Mouse (Mus musculus): ENCODE data around the gene Nrn1l. TPM values are rescaled to one million over a fixed set of nuclear protein-coding genes. Genes with fewer than 3 reads are reported as not detected.

The Nrn1l gene
- polyA plus RNA-seq, 2 experiments = 0.22 TPM; not detected in 1

DNA sequence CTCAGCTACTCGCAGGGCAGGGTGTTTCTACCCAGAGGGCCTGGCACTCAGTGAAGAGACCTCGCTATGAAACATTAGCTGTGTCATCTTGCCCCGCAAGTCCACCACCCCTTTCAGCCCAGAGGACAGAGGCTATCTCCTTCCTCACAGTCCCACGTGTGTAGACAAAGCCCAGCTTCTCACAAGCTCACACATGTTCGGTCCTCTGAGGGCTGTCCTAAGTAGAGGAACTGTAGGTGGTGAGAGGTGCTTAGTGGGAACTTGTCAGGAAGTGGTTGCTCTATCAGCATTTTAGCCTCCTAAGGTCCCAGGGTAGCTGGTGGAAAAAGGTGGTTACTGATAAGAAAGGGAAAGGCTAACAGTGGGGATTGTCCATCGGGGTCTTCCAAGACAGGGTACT lies 41.7 kb downstream of the Nrn1l start:
- Histone ChIP-seq H3K27ac (peak overlapping the region; percentile 25), H3K4me1 (replicated peaks; ENCODE audit: control insufficient read depth in 2 of 2, insufficient read depth in 2 of 2, low read length in 1 of 2) (peaks cover 16 to 26% of the 10 kb centered on the region in 2 experiments), H3K9ac (replicated peaks) (no peak overlapping the region), H3K4me2 (ENCODE audit: low read depth) (peak overlapping the region; percentile 92), H3K27me3 (ENCODE audit: control insufficient read depth, insufficient read depth, low read length) (no peaks in the 10 kb centered on the region), H3K4me3 (ENCODE audit: insufficient read depth in 1 of 2, low read depth in 2 of 2, low read length in 2 of 2) (no peak overlapping the region), H3K9me3 (ENCODE audit: control insufficient read depth, low read length) (no peaks in the 10 kb centered on the region), H3K36me3 (replicated peaks; ENCODE audit: control insufficient read depth, insufficient read depth, low read depth) (no peaks in the 10 kb centered on the region)
- TF ChIP-seq EP300 (IDR thresholded peaks at IDR 0.05; ENCODE audit: low read depth) (0 out of 2 replicates have a peak, but pooled peaks have one; percentile 10), CTCF (IDR thresholded peaks at IDR 0.05; ENCODE audit: low read depth) (no peak)
- ATAC-seq (ENCODE audit: insufficient read depth) (no peak), DNase-seq (ENCODE audit: low read depth in 3 of 3, low spot score in 3 of 3) (no peak)
- 12% methylated on average over 6 of the region's 6 CpGs for WGBS (ENCODE audit: insufficient replicate concordance)

DNA sequence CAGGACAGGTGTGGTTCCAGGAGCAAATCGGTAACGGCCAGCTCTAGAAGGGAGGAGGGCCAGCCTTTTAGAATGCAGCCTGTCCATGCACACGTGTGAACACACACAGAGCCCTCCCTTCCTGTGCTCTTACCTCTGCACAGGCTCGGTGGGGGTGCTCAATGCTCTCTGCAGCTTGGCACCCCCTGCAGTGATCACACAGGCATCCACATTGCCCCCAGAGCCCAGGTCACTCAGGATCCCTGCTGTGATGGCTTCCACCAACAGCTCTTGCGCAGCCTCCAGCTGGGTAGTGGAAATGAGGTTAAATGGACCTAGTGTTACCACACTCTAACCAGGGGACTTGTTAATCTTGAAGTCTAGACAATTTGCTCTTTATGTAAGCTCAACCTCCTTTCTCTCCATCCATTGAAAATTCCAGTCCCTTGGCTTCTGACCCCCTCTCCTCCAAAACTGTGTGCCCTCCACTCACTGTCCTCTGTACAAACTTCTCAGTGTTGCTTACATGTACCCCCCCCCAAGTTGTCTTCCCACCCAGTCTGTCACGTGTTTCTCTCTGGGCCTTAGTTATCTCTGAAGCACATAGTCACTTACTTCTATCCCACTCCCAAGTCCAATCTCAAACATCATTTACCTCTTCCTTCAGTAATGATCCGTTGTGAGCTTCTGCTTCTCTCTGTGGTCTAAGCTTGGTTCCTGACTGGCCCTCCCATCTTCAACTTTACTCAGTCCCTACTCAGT lies 42.7 kb downstream of the Nrn1l start:
- 16% methylated on average over 7 of the region's 7 CpGs for WGBS (ENCODE audit: insufficient replicate concordance)
- 0 out of 2 replicates have a peak overlapping the region, but pooled peaks have one; percentile 9 for H3K9ac ChIP-seq (replicated peaks)

DNA sequence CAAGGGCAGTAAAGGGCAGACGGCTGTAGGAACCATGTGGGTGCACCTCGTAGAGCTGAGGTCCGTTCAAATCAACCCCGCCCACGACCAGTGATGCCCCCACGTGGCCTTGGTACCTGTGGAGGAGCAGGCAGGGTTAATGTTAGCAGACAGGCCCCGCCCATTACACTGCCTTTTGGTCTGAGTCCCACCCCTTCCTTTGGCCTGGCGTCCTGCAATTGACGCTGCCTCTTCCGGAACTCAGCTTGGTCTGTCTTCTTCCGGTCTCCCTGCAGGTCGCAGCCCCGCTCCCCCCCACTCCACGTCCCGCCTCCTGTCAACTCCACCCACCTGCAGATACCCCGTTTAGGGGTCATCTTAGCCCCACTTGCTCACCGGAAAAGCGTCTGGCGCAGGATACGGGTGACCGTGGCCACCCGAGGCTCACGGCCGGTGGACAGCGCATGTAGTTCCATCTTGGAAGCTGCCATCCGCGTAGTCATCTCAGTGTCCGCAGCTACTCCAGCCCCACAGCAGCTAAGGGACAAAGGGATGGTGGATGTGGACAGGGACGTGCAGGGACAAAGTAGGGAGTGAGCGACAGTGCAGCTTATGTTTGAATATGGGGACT lies 43.6 kb downstream of the Nrn1l start:
- peak overlapping the region; percentile 86 for H3K9ac ChIP-seq (replicated peaks)
- peaks cover 16 to 26% of the 10 kb centered on the region in 2 experiments for H3K4me1 ChIP-seq (replicated peaks; ENCODE audit: control insufficient read depth in 2 of 2, insufficient read depth in 2 of 2, low read length in 1 of 2)
- DNase-seq (ENCODE audit: low read depth in 3 of 3, low spot score in 3 of 3) (peak; percentile 78 to 81 (median 79)), ATAC-seq (ENCODE audit: insufficient read depth) (peak; percentile 81)
- H3K9me3 ChIP-seq (ENCODE audit: control insufficient read depth, low read length) = no peaks in the 10 kb centered on the region
- no peak for TF ChIP-seq EP300 (IDR thresholded peaks at IDR 0.05; ENCODE audit: low read depth)
- peak overlapping the region; percentile 80 to 84 for H3K4me3 ChIP-seq (ENCODE audit: insufficient read depth in 1 of 2, low read depth in 2 of 2, low read length in 2 of 2)
- no peaks in the 10 kb centered on the region for H3K27me3 ChIP-seq (ENCODE audit: control insufficient read depth, insufficient read depth, low read length)
- H3K4me2 ChIP-seq (ENCODE audit: low read depth) = peak overlapping the region; percentile 92
- peak overlapping the region; percentile 68 for H3K27ac ChIP-seq
- 0% methylated on average over 30 of the region's 30 CpGs for WGBS (ENCODE audit: insufficient replicate concordance)
- no peaks in the 10 kb centered on the region for H3K36me3 ChIP-seq (replicated peaks; ENCODE audit: control insufficient read depth, insufficient read depth, low read depth)

More for the DNA sequence above, 42.7 kb downstream of the Nrn1l start:
- Histone ChIP-seq H3K4me3 (ENCODE audit: insufficient read depth in 1 of 2, low read depth in 2 of 2, low read length in 2 of 2) (peak overlapping the region; percentile 80 to 84), H3K27ac (peak overlapping the region; percentile 25), H3K36me3 (replicated peaks; ENCODE audit: control insufficient read depth, insufficient read depth, low read depth) (no peaks in the 10 kb centered on the region), H3K27me3 (ENCODE audit: control insufficient read depth, insufficient read depth, low read length) (no peaks in the 10 kb centered on the region), H3K4me1 (replicated peaks; ENCODE audit: control insufficient read depth in 2 of 2, insufficient read depth in 2 of 2, low read length in 1 of 2) (peaks cover 16 to 26% of the 10 kb centered on the region in 2 experiments), H3K4me2 (ENCODE audit: low read depth) (peak overlapping the region; percentile 92), H3K9me3 (ENCODE audit: control insufficient read depth, low read length) (no peaks in the 10 kb centered on the region)
- ATAC-seq (ENCODE audit: insufficient read depth) (no peak), DNase-seq (ENCODE audit: low read depth in 3 of 3, low spot score in 3 of 3) (no peak)
- no peak for TF ChIP-seq CTCF (IDR thresholded peaks at IDR 0.05; ENCODE audit: low read depth)
- no peak for TF ChIP-seq EP300 (IDR thresholded peaks at IDR 0.05; ENCODE audit: low read depth)

DNA sequence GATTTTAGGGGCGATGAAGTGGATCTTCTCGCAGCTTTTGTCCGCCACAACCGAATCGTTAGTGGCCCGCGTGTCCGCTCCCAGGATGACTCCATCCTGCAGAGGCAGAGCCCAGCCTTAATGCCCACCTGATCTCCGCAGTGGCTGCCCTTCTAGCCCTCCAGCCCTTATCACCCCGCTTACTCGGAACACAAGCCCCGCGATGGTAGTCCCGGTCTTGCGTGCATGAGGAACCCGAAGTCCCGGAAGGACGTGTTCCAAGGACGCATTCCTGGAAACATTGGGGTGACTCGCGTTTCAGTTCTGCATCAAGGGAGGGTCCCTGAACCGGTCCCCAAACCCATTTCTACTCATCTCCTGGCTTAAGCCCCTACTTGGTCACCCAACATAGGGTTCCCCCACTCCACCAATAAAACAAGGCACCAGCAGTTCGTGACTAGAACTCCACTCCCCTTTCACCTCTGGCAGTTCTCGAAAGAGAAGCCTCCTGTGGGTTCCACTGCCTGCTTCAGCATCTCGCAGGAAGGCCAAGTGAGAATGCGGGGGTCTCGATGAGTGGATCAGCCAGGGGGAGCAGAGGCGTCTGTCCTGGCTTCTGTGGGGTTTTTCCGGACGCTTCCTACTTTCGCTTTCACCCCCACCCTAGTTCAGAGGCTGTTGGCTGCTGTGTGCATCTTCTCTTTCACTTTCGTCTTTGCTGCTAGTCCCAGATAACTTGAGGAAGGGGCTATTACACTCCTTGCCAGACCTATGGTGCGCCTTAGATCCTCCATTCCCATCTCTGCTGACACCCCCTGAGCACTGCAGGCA lies 44.3 kb downstream of the Nrn1l start:
- peak; percentile 18; the same call in 1 of the 2 replicates for ATAC-seq (ENCODE audit: insufficient read depth)

More for the DNA sequence above, 44.3 kb downstream of the Nrn1l start:
- Histone ChIP-seq H3K27me3 (ENCODE audit: control insufficient read depth, insufficient read depth, low read length) (no peaks in the 10 kb centered on the region), H3K4me1 (replicated peaks; ENCODE audit: control insufficient read depth in 2 of 2, insufficient read depth in 2 of 2, low read length in 1 of 2) (peaks cover 16 to 26% of the 10 kb centered on the region in 2 experiments), H3K9ac (replicated peaks) (peak overlapping the region; percentile 86), H3K4me3 (ENCODE audit: insufficient read depth in 1 of 2, low read depth in 2 of 2, low read length in 2 of 2) (peak overlapping the region; percentile 80 to 84), H3K4me2 (ENCODE audit: low read depth) (peak overlapping the region; percentile 92), H3K27ac (peak overlapping the region; percentile 68), H3K9me3 (ENCODE audit: control insufficient read depth, low read length) (no peaks in the 10 kb centered on the region), H3K36me3 (replicated peaks; ENCODE audit: control insufficient read depth, insufficient read depth, low read depth) (no peaks in the 10 kb centered on the region)
- WGBS (ENCODE audit: insufficient replicate concordance) = under 1% methylated on average over 33 of the region's 33 CpGs
- peak in 1 of 3 experiments; percentile 31 for DNase-seq (ENCODE audit: low read depth in 3 of 3, low spot score in 3 of 3)
- TF ChIP-seq EP300 (IDR thresholded peaks at IDR 0.05; ENCODE audit: low read depth) (no peak), CTCF (IDR thresholded peaks at IDR 0.05; ENCODE audit: low read depth) (no peak)

All from liver, embryonic 14.5 days (tissue).